ENCODE assay signal across 31 mouse cellular contexts in genomic region chr5:106491771-106492170, GRCm38 (mm10). TPM values are rescaled to one million over a fixed set of nuclear protein-coding genes. Genes with fewer than 3 reads are reported as not detected.
DNase-seq lines count a peak whose midpoint lies in the region; ATAC-seq and TF ChIP-seq lines count a peak whose summit lies in the region.
"Had no signal": no experiment of that assay in that cellular context is flagged by ENCODE, and none has a peak within 500 bp of the region (broad histone marks: within the 10 kb centered on the region; RNA-seq: fewer than 3 reads in every experiment).

No protein-coding gene starts in this region.

- H3K4me2 ChIP-seq in forebrain, embryonic 11.5 days (ENCODE audit: low read depth, low read length, severe bottlenecking) = no peak overlapping the region
- H3K4me2 ChIP-seq in forebrain, embryonic 12.5 days = no peak overlapping the region
- H3K4me2 ChIP-seq in embryonic facial prominence, embryonic 11.5 days (ENCODE audit: low read depth, low read length) = no peak overlapping the region
- H3K4me2 ChIP-seq in embryonic facial prominence, embryonic 15.5 days (replicated peaks) = no peak overlapping the region
- H3K4me2 ChIP-seq: heart, embryonic 12.5 days; heart, embryonic 15.5 days; hindbrain, embryonic 14.5 days had no signal

- 55% methylated on average over 8 of the region's 8 CpGs for WGBS in forebrain, embryonic 11.5 days
- WGBS in forebrain, embryonic 12.5 days = 59% methylated on average over 8 of the region's 8 CpGs
- WGBS in embryonic facial prominence, embryonic 11.5 days = 30% methylated on average over 8 of the region's 8 CpGs
- WGBS in embryonic facial prominence, embryonic 15.5 days = 23% methylated on average over 8 of the region's 8 CpGs

- H3K27ac ChIP-seq in forebrain, embryonic 11.5 days (ENCODE audit: low read depth, low read length) = no peak overlapping the region
- H3K27ac ChIP-seq in forebrain, embryonic 12.5 days = no peak overlapping the region
- H3K27ac ChIP-seq in embryonic facial prominence, embryonic 11.5 days (replicated peaks; ENCODE audit: low read depth, low read length) = no peak overlapping the region
- H3K27ac ChIP-seq in embryonic facial prominence, embryonic 15.5 days (replicated peaks) = 0 out of 2 replicates have a peak overlapping the region, but pooled peaks have one; percentile 48
- H3K27ac ChIP-seq: gastrocnemius, adult 2 months; heart, embryonic 15.5 days; hindbrain, embryonic 14.5 days; hindbrain, postnatal 0 days had no signal

- H3K4me3 ChIP-seq in forebrain, embryonic 11.5 days (ENCODE audit: low read depth, low read length) = no peak overlapping the region
- no peak overlapping the region for H3K4me3 ChIP-seq in forebrain, embryonic 12.5 days (replicated peaks)
- no peak overlapping the region for H3K4me3 ChIP-seq in embryonic facial prominence, embryonic 11.5 days (ENCODE audit: low read depth, low read length)
- H3K4me3 ChIP-seq in embryonic facial prominence, embryonic 15.5 days (replicated peaks) = no peak overlapping the region
- H3K4me3 ChIP-seq: erythroblast, embryonic 14.5 days; gastrocnemius, adult 2 months; heart, embryonic 12.5 days; heart, embryonic 15.5 days had no signal

- no peaks in the 10 kb centered on the region for H3K36me3 ChIP-seq in forebrain, embryonic 11.5 days (ENCODE audit: control insufficient read depth, insufficient read depth, low read length)
- H3K36me3 ChIP-seq in forebrain, embryonic 12.5 days (replicated peaks) = no peaks in the 10 kb centered on the region
- H3K36me3 ChIP-seq in embryonic facial prominence, embryonic 11.5 days (replicated peaks; ENCODE audit: control insufficient read depth, insufficient read depth, low read depth, low read length) = no peaks in the 10 kb centered on the region
- H3K36me3 ChIP-seq in embryonic facial prominence, embryonic 15.5 days = no peaks in the 10 kb centered on the region
- H3K36me3 ChIP-seq: G1E; heart, embryonic 12.5 days; heart, embryonic 15.5 days had no signal

- no peaks in the 10 kb centered on the region for H3K9me3 ChIP-seq in forebrain, embryonic 11.5 days (ENCODE audit: control insufficient read depth, low read length)
- no peaks in the 10 kb centered on the region for H3K9me3 ChIP-seq in forebrain, embryonic 12.5 days
- H3K9me3 ChIP-seq in embryonic facial prominence, embryonic 11.5 days (replicated peaks; ENCODE audit: control insufficient read depth, low read length) = no peaks in the 10 kb centered on the region
- H3K9me3 ChIP-seq in embryonic facial prominence, embryonic 15.5 days (replicated peaks) = no peaks in the 10 kb centered on the region
- H3K9me3 ChIP-seq: heart, embryonic 12.5 days; heart, embryonic 15.5 days had no signal

- no peak overlapping the region for H3K9ac ChIP-seq in forebrain, embryonic 11.5 days (ENCODE audit: low read length)
- no peak overlapping the region for H3K9ac ChIP-seq in forebrain, embryonic 12.5 days
- no peak overlapping the region for H3K9ac ChIP-seq in embryonic facial prominence, embryonic 11.5 days (replicated peaks; ENCODE audit: low read length)
- no peak overlapping the region for H3K9ac ChIP-seq in embryonic facial prominence, embryonic 15.5 days
- H3K9ac ChIP-seq: forebrain, postnatal 0 days; heart, embryonic 12.5 days; heart, embryonic 15.5 days; hindbrain, embryonic 14.5 days had no signal

- H3K4me1 ChIP-seq in forebrain, embryonic 11.5 days (replicated peaks; ENCODE audit: control insufficient read depth, insufficient read depth, low read length) = no peaks in the 10 kb centered on the region
- H3K4me1 ChIP-seq in forebrain, embryonic 12.5 days = peaks cover 21% of the 10 kb centered on the region
- H3K4me1 ChIP-seq in embryonic facial prominence, embryonic 11.5 days (ENCODE audit: control insufficient read depth, insufficient read depth, low read length) = no peaks in the 10 kb centered on the region
- H3K4me1 ChIP-seq in embryonic facial prominence, embryonic 15.5 days = peaks cover 8% of the 10 kb centered on the region; the same call in 1 of the 2 replicates
- H3K4me1 ChIP-seq: heart, embryonic 12.5 days; heart, embryonic 15.5 days had no signal

- H3K27me3 ChIP-seq in forebrain, embryonic 11.5 days (ENCODE audit: control insufficient read depth, insufficient read depth, low read length) = no peaks in the 10 kb centered on the region
- peaks cover 17% of the 10 kb centered on the region for H3K27me3 ChIP-seq in forebrain, embryonic 12.5 days
- no peaks in the 10 kb centered on the region; the same call in 1 of the 2 replicates for H3K27me3 ChIP-seq in embryonic facial prominence, embryonic 11.5 days (ENCODE audit: control insufficient read depth, insufficient read depth, low read length)
- H3K27me3 ChIP-seq in embryonic facial prominence, embryonic 15.5 days = no peaks in the 10 kb centered on the region; the same call in 1 of the 2 replicates
- H3K27me3 ChIP-seq: CH12.LX; heart, embryonic 15.5 days had no signal

- no peak for ATAC-seq in forebrain, embryonic 11.5 days (replicated peaks; ENCODE audit: low FRiP score)
- ATAC-seq in forebrain, embryonic 12.5 days (ENCODE audit: low FRiP score) = no peak
- ATAC-seq in embryonic facial prominence, embryonic 11.5 days (replicated peaks; ENCODE audit: insufficient number of reproducible peaks, low FRiP score, low TSS enrichment, low read depth) = no peak
- no peak for ATAC-seq in embryonic facial prominence, embryonic 15.5 days (ENCODE audit: insufficient number of reproducible peaks, low FRiP score, low TSS enrichment, low read depth)
- ATAC-seq: forebrain, embryonic 14.5 days; forebrain, postnatal 0 days; hindbrain, postnatal 0 days; inflammation-experienced regulatory T-cells, adult 6 months; intestine, embryonic 16.5 days; Patski had no signal

- peak; percentile 17 for DNase-seq in forebrain, embryonic 11.5 days (ENCODE audit: low spot score)
- DNase-seq in brain, embryonic 14.5 days (ENCODE audit: low read depth) = peak; percentile 20
- DNase-seq in embryonic facial prominence, embryonic 11.5 days (ENCODE audit: low spot score) = peak; percentile 68
- DNase-seq in spleen, postnatal 14 days (ENCODE audit: low spot score in 2 of 2) = no peak
- DNase-seq in urinary bladder, postnatal 36 days (ENCODE audit: low spot score in 2 of 2) = no peak
- DNase-seq: adrenal gland, postnatal 10 days; adrenal gland, postnatal 36 days; B cell, adult 2 months; cerebellum, adult 11 months; cerebellum, adult 2 months; cerebellum, adult 9-11 months; cerebellum, postnatal 25 days; forebrain, postnatal 0 days; gastrocnemius, adult 2 months; gastrocnemius, postnatal 14 days; heart, adult 18-20 months; heart, postnatal 10 days; heart, postnatal 4 days had no signal

- no peak for TF ChIP-seq CTCF in brain, embryonic 14.5 days (IDR thresholded peaks at IDR 0.05; ENCODE audit: borderline replicate concordance, extremely low read depth, insufficient read depth, insufficient read length)

- no peak for TF ChIP-seq POLR2A in brain, embryonic 14.5 days (IDR thresholded peaks at IDR 0.05; ENCODE audit: borderline replicate concordance, extremely low read depth, insufficient read depth, insufficient read length, poor library complexity, severe bottlenecking)

RNA-seq across cellular contexts. Expression of gene Barhl2, which starts 33.8 kb away (rescaled TPM):
- polyA plus RNA-seq in forebrain, embryonic 11.5 days (2014; fragmentation: Nextera tagmentation; extraction: Ambion mirVana) = 7.0 and 7.9 TPM in 2 replicates
- 6.2 and 7.6 TPM in 2 replicates for polyA plus RNA-seq in forebrain, embryonic 12.5 days (2016; fragmentation: Nextera tagmentation; extraction: Ambion mirVana)
- 18.0 and 26.0 TPM in 2 replicates for polyA plus RNA-seq in brain, embryonic 14.5 days (2012; rRNA removed)
- 0.08 TPM in 2 replicates for polyA plus RNA-seq in embryonic facial prominence, embryonic 11.5 days (2014; fragmentation: Nextera tagmentation; extraction: Ambion mirVana)
- polyA plus RNA-seq in embryonic facial prominence, embryonic 15.5 days (2015; fragmentation: Nextera tagmentation; extraction: Ambion mirVana) = not detected in 2 replicates
- polyA plus RNA-seq: erythroblast, embryonic 14.5 days; G1E; heart, embryonic 12.5 days; heart, embryonic 15.5 days; inflammation-experienced regulatory T-cells, adult 6 months; intestine, embryonic 16.5 days; Patski had no signal

Comparison
In these comparisons a context has a peak if more than half of its experiments do, and no peak if none do; other contexts are left out.
1. DNase-seq: peak in forebrain, embryonic 11.5 days (single experiment), brain, embryonic 14.5 days (single experiment) and embryonic facial prominence, embryonic 11.5 days (single experiment); none in spleen, postnatal 14 days (0 of 2) and urinary bladder, postnatal 36 days (0 of 2).